Mouse (Mus musculus) kidney, adult 2 months (tissue): ENCODE measurements at regions not wholly inside any gene's neighbourhood (a gene's known extent, or its start where the extent isn't known, plus 50 kb on each side); places are given as distances from the start of the nearest gene placed in this dataset.
A peak's percentile ranks its signal among the peaks of the same experiment; 100 is the strongest.
"Not testable (repeated sequence)": the region's sequence is repeated elsewhere in the genome, so short reads cannot be mapped to it uniquely, and the experiment has no call there.

Experiments used
- DNase-seq: peaks from one replicate; pipeline ENCODE4 v3.0.0; 2021
- H3K27ac ChIP-seq: fragments of 200-500 bp; 2 replicates; pipeline ENCODE4 v1.5.1; 2012; ENCODE audit warnings: low read depth, low read length, control low read depth, inconsistent platforms; ENCODE audit not compliant: insufficient read depth
- H3K27me3 ChIP-seq: fragments of 200-500 bp; replicated peaks from 2 replicates; pipeline ENCODE4 v1.6.1; 2012; ENCODE audit warnings: mild to moderate bottlenecking, moderate library complexity, low read length, inconsistent platforms; ENCODE audit not compliant: control insufficient read depth, insufficient read depth
- H3K36me3 ChIP-seq: fragments of 200-500 bp; 2 replicates; pipeline ENCODE4 v1.6.1; 2012; ENCODE audit warnings: mild to moderate bottlenecking, moderate library complexity, low read length, inconsistent platforms; ENCODE audit not compliant: control insufficient read depth, insufficient read depth
- H3K4me1 ChIP-seq: fragments of 200-500 bp; 2 replicates; pipeline ENCODE4 v1.6.1; 2011; ENCODE audit warnings: low read length; ENCODE audit not compliant: control insufficient read depth, insufficient read depth
- H3K4me3 ChIP-seq: fragments of 200-500 bp; 2 replicates; pipeline ENCODE4 v1.5.1; 2011; ENCODE audit warnings: mild to moderate bottlenecking, low read depth, low read length, control low read depth; ENCODE audit not compliant: insufficient read depth
- CTCF ChIP-seq: fragments of 200-500 bp; conservative IDR thresholded peaks from 2 replicates; pipeline ENCODE4 v1.5.1; 2011; ENCODE audit warnings: low read depth, mild to moderate bottlenecking, control low read depth, low read length, moderate library complexity, mixed read lengths; ENCODE audit not compliant: insufficient read depth, insufficient read length
- POLR2A ChIP-seq: fragments of 200-500 bp; IDR thresholded peaks from one replicate; pipeline ENCODE4 v1.6.1; 2011; ENCODE audit warnings: low read depth, low read length, control low read depth
- WGBS: fragments of 180-500 bp; shearing (Covaris S2); methylation state at CpG from one replicate; pipeline ENCODE4 v1.1.7; 2018; 5-methylcytosine and 5-hydroxymethylcytosine counted together

DNA sequence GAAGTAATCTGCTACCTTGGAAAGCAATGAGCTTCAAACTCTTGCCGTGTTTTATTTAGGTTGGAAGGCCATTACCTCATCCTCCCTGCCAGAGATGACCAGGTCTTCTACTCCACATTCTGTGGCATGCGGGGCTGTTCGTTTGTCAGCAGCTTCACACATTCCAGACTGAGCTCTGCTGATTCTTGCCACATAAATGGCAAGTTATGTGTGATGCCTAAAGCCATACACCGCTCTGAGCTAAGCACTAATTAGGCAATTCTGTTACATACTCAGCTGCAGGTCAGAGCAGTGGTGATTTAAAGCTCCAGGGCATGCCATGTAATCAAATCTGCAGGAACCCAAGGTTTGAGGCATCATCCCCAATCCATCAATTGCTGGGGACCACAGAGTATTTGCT is 106.8 kb upstream of the Mad2l1 start:
- Histone ChIP-seq H3K36me3 (no peaks in the 10 kb centered on the region), H3K4me1 (no peaks in the 10 kb centered on the region), H3K27me3 (no peaks in the 10 kb centered on the region), H3K27ac (no peak overlapping the region), H3K4me3 (no peak overlapping the region)
- TF ChIP-seq POLR2A = no peak
- no peak for TF ChIP-seq CTCF
- DNase-seq = no peak
- 33% methylated on average over 4 of the region's 4 CpGs for WGBS

DNA sequence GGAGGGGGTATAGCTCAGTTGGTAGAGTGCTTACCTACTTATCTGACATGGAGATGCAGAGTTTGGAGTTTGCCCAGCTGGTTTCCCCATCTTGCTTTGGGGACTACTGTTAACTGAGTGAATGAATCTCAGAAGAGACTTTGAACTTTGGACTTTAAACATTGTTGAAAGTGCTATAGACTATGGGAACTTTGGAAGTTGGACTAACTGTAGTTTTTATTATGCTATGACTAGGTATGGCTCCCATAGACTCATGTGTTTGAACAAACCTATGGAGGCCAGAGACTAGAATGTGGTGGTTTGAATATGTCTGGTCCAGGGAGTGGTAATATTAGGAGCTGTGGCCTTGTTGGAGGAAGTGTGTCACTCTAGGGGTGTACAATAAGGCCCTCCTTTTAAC is 84.8 kb upstream of the Mad2l1 start:
- H3K36me3 ChIP-seq, H3K27me3 ChIP-seq, H3K4me1 ChIP-seq, H3K27ac ChIP-seq, H3K4me3 ChIP-seq: not testable (repeated sequence)
- peak; percentile 6 for DNase-seq

DNA sequence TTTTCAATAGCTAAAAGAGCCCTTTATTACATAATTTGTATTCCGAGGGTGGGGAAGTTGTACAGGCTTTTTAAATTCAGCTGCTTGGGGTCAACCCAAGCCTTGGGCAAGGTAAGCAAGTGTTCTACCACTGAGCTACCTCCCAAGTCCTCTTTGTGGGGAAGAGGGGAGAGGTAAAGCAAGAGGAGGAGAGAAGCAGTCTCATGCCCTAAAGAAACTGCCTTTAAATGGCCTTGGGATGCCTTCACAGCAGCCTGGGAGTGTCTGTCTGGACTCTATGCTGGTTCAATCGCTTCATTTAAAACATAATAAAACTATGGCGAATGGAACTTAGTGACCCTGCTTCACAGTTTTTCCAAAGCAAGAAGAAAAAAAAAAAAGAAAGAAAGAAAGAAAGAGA is 77.0 kb upstream of the Mad2l1 start:
- H3K27ac ChIP-seq = no peak overlapping the region
- DNase-seq = no peak
- WGBS = 81% methylated on average over 3 of the region's 3 CpGs
- no peak overlapping the region for H3K4me3 ChIP-seq
- TF ChIP-seq CTCF (no peak), POLR2A (no peak)
- H3K36me3 ChIP-seq = no peaks in the 10 kb centered on the region
- no peaks in the 10 kb centered on the region for H3K4me1 ChIP-seq
- H3K27me3 ChIP-seq = no peaks in the 10 kb centered on the region

DNA sequence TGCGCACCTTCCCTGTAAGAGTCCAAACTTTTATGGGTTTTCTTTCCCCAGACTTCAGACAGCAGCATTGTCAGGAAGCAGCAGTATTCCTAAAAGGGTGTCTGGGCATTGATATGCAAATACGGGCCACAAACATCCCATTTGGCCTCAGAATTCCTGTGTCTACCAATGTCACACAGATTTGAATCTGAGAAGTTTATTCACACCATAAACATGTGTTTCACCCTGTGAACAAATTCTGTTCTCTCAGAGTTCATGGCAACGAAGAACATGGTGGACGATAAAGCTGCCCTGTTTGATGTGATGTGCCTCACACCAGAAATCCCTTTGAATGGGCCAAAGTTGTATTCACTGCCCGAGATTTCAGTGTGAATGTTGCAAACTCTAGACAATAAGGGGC is 70.7 kb upstream of the Mad2l1 start:
- 86% methylated on average over 4 of the region's 5 CpGs for WGBS
- TF ChIP-seq POLR2A (no peak), CTCF (no peak)

DNA sequence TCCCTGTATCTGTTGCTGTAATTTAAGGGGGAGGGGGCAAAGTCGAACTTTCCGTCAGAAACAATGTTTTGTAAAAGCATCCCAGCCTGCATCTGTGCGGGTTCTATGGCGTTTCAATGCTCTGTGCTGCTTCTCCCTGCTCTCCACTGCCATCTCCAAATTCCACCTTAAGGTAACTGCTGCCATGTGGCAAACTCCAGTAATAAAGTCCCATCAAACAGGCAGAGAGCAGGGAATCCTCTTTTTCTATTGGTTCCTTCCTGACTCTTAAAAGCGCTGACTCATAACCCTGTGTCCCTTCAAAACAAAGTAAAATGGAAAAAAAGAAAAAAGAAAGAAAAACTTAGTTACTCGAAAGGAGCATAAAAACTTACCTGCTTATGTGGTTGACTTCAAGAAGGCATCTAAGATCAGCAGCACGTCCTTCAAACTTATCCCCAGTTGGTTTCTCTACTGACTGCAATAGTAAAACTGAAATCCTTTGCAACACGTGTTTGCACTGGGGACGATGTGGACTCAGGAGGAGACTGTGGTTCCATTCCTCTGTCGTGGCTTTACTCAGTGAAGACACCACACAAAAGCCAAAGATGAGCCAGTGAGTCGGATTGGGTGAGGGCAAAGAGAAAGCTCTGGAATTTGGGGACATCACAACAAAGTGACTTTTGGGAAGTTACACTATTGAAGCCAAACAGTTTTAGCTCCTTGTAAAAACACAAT is 69.9 kb upstream of the Mad2l1 start:
- Histone ChIP-seq H3K4me1 (no peaks in the 10 kb centered on the region), H3K36me3 (no peaks in the 10 kb centered on the region), H3K4me3 (no peak overlapping the region), H3K27ac (no peak overlapping the region), H3K27me3 (no peaks in the 10 kb centered on the region)
- 74% methylated on average over 11 of the region's 11 CpGs for WGBS
- DNase-seq = no peak
- no peak for TF ChIP-seq CTCF
- no peak for TF ChIP-seq POLR2A

More for the DNA sequence above, 70.7 kb upstream of the Mad2l1 start:
- Histone ChIP-seq H3K4me1 (no peaks in the 10 kb centered on the region), H3K36me3 (no peaks in the 10 kb centered on the region), H3K4me3 (no peak overlapping the region), H3K27ac (no peak overlapping the region), H3K27me3 (no peaks in the 10 kb centered on the region)
- DNase-seq = no peak

DNA sequence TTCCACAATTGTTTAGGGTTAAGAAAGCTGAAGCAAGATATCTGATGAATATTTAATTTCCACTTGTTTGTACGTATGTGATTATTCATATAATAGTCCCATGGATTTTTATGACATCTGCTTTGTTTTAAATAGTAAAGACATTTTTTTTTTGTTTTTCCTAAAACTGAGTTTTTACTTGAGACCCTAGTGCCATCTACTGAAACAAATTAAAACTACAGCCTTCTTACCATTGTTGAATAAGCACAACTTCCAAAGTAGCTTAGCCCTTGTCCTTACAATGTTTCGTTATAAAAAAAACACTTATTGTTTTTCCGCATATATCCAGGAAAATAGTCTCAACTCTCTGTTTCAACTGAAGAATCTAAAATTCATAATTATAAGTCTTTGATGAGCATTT is 68.4 kb upstream of the Mad2l1 start:
- no peaks in the 10 kb centered on the region for H3K36me3 ChIP-seq
- H3K4me1 ChIP-seq = no peaks in the 10 kb centered on the region
- no peak overlapping the region for H3K27ac ChIP-seq
- no peaks in the 10 kb centered on the region for H3K27me3 ChIP-seq
- WGBS = 37% methylated on average over 3 of the region's 3 CpGs
- TF ChIP-seq POLR2A (no peak), CTCF (no peak)
- DNase-seq = peak; percentile 15
- no peak overlapping the region for H3K4me3 ChIP-seq

DNA sequence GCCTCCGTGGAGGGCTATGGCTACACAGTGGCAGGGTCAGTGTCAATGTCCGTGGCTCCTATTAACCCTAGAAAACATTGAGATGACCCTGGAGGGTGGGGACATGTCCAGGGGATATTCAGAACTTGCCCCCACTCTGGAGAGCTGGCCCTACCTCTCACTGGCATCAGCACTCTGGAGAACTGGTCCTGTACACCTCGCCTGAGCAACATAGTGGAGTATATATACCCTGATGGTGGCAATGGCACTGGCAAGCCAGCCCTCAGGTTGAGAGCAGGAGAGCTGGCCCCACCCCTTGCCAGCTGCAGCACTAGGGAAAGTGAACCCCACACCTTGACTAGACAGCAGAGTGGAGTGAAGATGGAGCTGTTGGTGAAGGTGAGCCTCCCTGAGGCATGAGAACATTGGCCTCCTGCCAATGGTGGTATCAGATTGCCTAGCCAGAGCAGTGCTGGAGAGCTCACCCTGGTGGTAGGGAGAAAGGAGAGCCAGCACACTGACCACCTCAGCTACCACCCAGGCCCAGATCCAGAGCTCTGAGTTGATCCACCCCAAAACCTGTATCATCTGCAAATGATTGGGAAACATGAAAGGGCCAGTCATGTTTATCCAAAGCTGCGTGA is 64.5 kb upstream of the Mad2l1 start:
- no peak overlapping the region for H3K4me3 ChIP-seq
- H3K4me1 ChIP-seq = no peaks in the 10 kb centered on the region
- DNase-seq = no peak
- H3K27me3 ChIP-seq = no peaks in the 10 kb centered on the region
- TF ChIP-seq CTCF (no peak), POLR2A (no peak)
- H3K27ac ChIP-seq = no peak overlapping the region
- 88% methylated on average over 4 of the region's 4 CpGs for WGBS
- no peaks in the 10 kb centered on the region for H3K36me3 ChIP-seq
